Mouse (Mus musculus) heart, postnatal 0 days (tissue): ENCODE measurements around the gene Cfap300. TPM values are rescaled to one million over a fixed set of nuclear protein-coding genes. Genes with fewer than 3 reads are reported as not detected.
A peak's percentile ranks its signal among the peaks of the same experiment; 100 is the strongest.

Experiments used
- ATAC-seq: fragments of 200-750 bp; cut with Nextera tagmentation; 2 replicates; pipeline ENCODE4 v1.8.0; 2017; ENCODE audit warnings: low read depth, moderate number of reproducible peaks, moderate library complexity; ENCODE audit not compliant: insufficient read depth
- DNase-seq: peaks from one replicate; pipeline ENCODE4 v3.0.0-alpha.2; 2016; ENCODE audit warnings: low spot score
- H3K27ac ChIP-seq: fragments of 300-500 bp; sonication (generic); 2 replicates; pipeline ENCODE4 v1.5.1; 2014; ENCODE audit warnings: low read depth, mild to moderate bottlenecking
- H3K27me3 ChIP-seq: fragments of 300-500 bp; sonication (generic); 2 replicates; pipeline ENCODE4 v1.6.1; 2014; ENCODE audit warnings: low read length, mixed read lengths; ENCODE audit not compliant: control insufficient read depth, insufficient read depth
- H3K36me3 ChIP-seq: fragments of 300-500 bp; sonication (generic); replicated peaks from 2 replicates; pipeline ENCODE4 v1.6.1; 2014; ENCODE audit warnings: low read length, mixed read lengths; ENCODE audit not compliant: control insufficient read depth, insufficient read depth
- H3K4me1 ChIP-seq: fragments of 300-500 bp; sonication (generic); 2 replicates; pipeline ENCODE4 v1.6.1; 2014; ENCODE audit warnings: antibody characterized with exemption; ENCODE audit not compliant: control insufficient read depth, insufficient read depth
- H3K4me2 ChIP-seq: fragments of 300-500 bp; sonication (generic); 2 replicates; pipeline ENCODE4 v1.6.1; 2014; ENCODE audit warnings: low read depth, mild to moderate bottlenecking, low read length, moderate library complexity
- H3K4me3 ChIP-seq: fragments of 300-500 bp; sonication (generic); 2 replicates; pipeline ENCODE4 v1.5.1; 2014; ENCODE audit warnings: low read depth, low read length
- H3K9ac ChIP-seq: fragments of 300-500 bp; sonication (generic); replicated peaks from 2 replicates; pipeline ENCODE4 v1.6.1; 2014; ENCODE audit warnings: low read depth, low read length, mixed read lengths
- H3K9me3 ChIP-seq: fragments of 300-500 bp; sonication (generic); replicated peaks from 2 replicates; pipeline ENCODE4 v1.6.1; 2016; ENCODE audit warnings: low read length; ENCODE audit not compliant: control insufficient read depth
- CTCF ChIP-seq: IDR thresholded peaks from 2 replicates; pipeline ENCODE4 v1.5.1; 2016; ENCODE audit warnings: antibody characterized with exemption, control low read depth, low read depth
- EP300 ChIP-seq: IDR thresholded peaks from 2 replicates; pipeline ENCODE4 v1.6.1; 2016; ENCODE audit warnings: antibody characterized with exemption, low read depth
- WGBS: fragments of 180-500 bp; shearing (Covaris S2); extraction: QIAGEN DNeasy Blood & Tissue Kit; methylation state at CpG from one replicate; pipeline ENCODE4 v1.1.7; 2014; 5-methylcytosine and 5-hydroxymethylcytosine counted together
- polyA plus RNA-seq: library from polyadenylated mRNA; unstranded; fragments of >200 nt; fragmentation: Nextera tagmentation; extraction: Ambion mirVana; gene quantifications from 2 replicates; pipeline ENCODE4 v1.2.1, GENCODE M21; 2015
- total RNA-seq: library from RNA; depleted of rRNA; stranded (reverse); fragments of >200 nt; gene quantifications from 2 replicates; pipeline ENCODE4 v1.2.3, GENCODE M21; 2014; ENCODE audit warnings: low replicate concordance; rRNA removed

Gene Cfap300
- total and polyA plus RNA-seq, 2 experiments from 2014 or later, result 3.0 to 6.4 TPM

GRCm38 (mm10) chr9:7980162-7980561, 62.5 kb downstream of the Cfap300 start:
- ATAC-seq (no peak), DNase-seq (no peak)
- Histone ChIP-seq H3K27me3 (no peaks in the 10 kb centered on the region), H3K9me3 (no peaks in the 10 kb centered on the region), H3K27ac (peak overlapping the region; percentile 82), H3K36me3 (peaks cover 4% of the 10 kb centered on the region; the same call in 1 of the 2 replicates), H3K4me1 (peaks cover 57% of the 10 kb centered on the region), H3K9ac (no peak overlapping the region), H3K4me2 (peak overlapping the region; percentile 47; the same call in 1 of the 2 replicates), H3K4me3 (no peak overlapping the region)
- 48% methylated on average over 2 of the region's 2 CpGs for WGBS
- TF ChIP-seq CTCF (no peak), EP300 (no peak)

GRCm38 (mm10) chr9:7979153-7979916, 63.3 kb downstream of the Cfap300 start:
- peak overlapping the region; percentile 82 for H3K27ac ChIP-seq
- no peak overlapping the region for H3K9ac ChIP-seq
- peak overlapping the region; percentile 16; the same call in 1 of the 2 replicates for H3K4me3 ChIP-seq
- H3K4me2 ChIP-seq, result peak overlapping the region; percentile 47
- H3K4me1 ChIP-seq, result peaks cover 52% of the 10 kb centered on the region
- no peak for TF ChIP-seq EP300
- TF ChIP-seq CTCF, result no peak
- H3K27me3 ChIP-seq, result no peaks in the 10 kb centered on the region
- peak; percentile 34; the same call in 1 of the 2 replicates for ATAC-seq
- peak; percentile 54 for DNase-seq
- WGBS, result 26% methylated on average over 11 of the region's 11 CpGs
- no peaks in the 10 kb centered on the region for H3K9me3 ChIP-seq
- peaks cover 4% of the 10 kb centered on the region; the same call in 1 of the 2 replicates for H3K36me3 ChIP-seq

- H3K4me1 ChIP-seq, result peaks cover 46% of the 10 kb centered on the region
- no peak overlapping the region for H3K4me3 ChIP-seq
- no peak for DNase-seq
- H3K4me2 ChIP-seq, result no peak overlapping the region
- H3K9ac ChIP-seq, result no peak overlapping the region
- no peaks in the 10 kb centered on the region for H3K9me3 ChIP-seq
- H3K27me3 ChIP-seq, result no peaks in the 10 kb centered on the region
- TF ChIP-seq CTCF (peak; percentile 34), EP300 (no peak)
- no peak for ATAC-seq
- H3K36me3 ChIP-seq, result peaks cover 7% of the 10 kb centered on the region
- 84% methylated on average over 3 of the region's 3 CpGs for WGBS
- 0 out of 2 replicates have a peak overlapping the region, but pooled peaks have one; percentile 82 for H3K27ac ChIP-seq
Measured at GRCm38 (mm10) chr9:7978502-7978901, 64.1 kb downstream of the Cfap300 start.

- Histone ChIP-seq H3K4me1 (peaks cover 37% of the 10 kb centered on the region; the same call in 1 of the 2 replicates), H3K27me3 (no peaks in the 10 kb centered on the region), H3K36me3 (peaks cover 16% of the 10 kb centered on the region), H3K9ac (no peak overlapping the region), H3K27ac (peak overlapping the region; percentile 46; the same call in 1 of the 2 replicates), H3K4me2 (no peak overlapping the region), H3K4me3 (no peak overlapping the region), H3K9me3 (no peaks in the 10 kb centered on the region)
- ATAC-seq (no peak), DNase-seq (no peak)
- whole genome bisulfite sequencing, result 57% methylated on average over 5 of the region's 5 CpGs
- TF ChIP-seq EP300 (no peak), CTCF (no peak)
Measured at GRCm38 (mm10) chr9:7977587-7977986, 65.0 kb downstream of the Cfap300 start.

GRCm38 (mm10) chr9:7971993-7972392, 70.6 kb downstream of the Cfap300 start:
- no peak overlapping the region for H3K4me2 ChIP-seq
- DNase-seq (no peak), ATAC-seq (no peak)
- no peak overlapping the region; the same call in 1 of the 2 replicates for H3K27ac ChIP-seq
- no peaks in the 10 kb centered on the region for H3K27me3 ChIP-seq
- TF ChIP-seq CTCF (no peak), EP300 (no peak)
- peaks cover 22% of the 10 kb centered on the region for H3K36me3 ChIP-seq
- WGBS, result 74% methylated on average over 2 of the region's 2 CpGs
- H3K9ac ChIP-seq, result no peak overlapping the region
- H3K9me3 ChIP-seq, result no peaks in the 10 kb centered on the region
- H3K4me1 ChIP-seq, result peaks cover 13% of the 10 kb centered on the region; the same call in 1 of the 2 replicates
- no peak overlapping the region for H3K4me3 ChIP-seq

Other genes starting within 250 kb of the Cfap300 start
- 26.8 and 32.8 TPM in 2 replicates for gene Birc2, start 205.8 kb downstream of the Cfap300 start, total RNA-seq
- 21.3 and 23.0 TPM in 2 replicates for gene Birc2, start 205.8 kb downstream of the Cfap300 start, polyA plus RNA-seq
- 7.1 and 7.2 TPM in 2 replicates for gene Birc3, start 169.6 kb downstream of the Cfap300 start, total RNA-seq
- gene Birc3, start 169.6 kb downstream of the Cfap300 start, polyA plus RNA-seq, result 3.9 and 4.4 TPM in 2 replicates
- 50.6 and 64.9 TPM in 2 replicates for gene Yap1, start 38.2 kb downstream of the Cfap300 start, total RNA-seq
- gene Yap1, start 38.2 kb downstream of the Cfap300 start, polyA plus RNA-seq, result 12.8 and 12.9 TPM in 2 replicates
- 0.43 and 7.5 TPM in 2 replicates for gene Cep126, start 91.5 kb upstream of the Cfap300 start, total RNA-seq
- 0.98 and 1.1 TPM in 2 replicates for gene Cep126, start 91.5 kb upstream of the Cfap300 start, polyA plus RNA-seq